ENCODE assay signal across 8 mouse cellular contexts in genomic region chr7:16761005-16761481, GRCm38 (mm10). TPM values are rescaled to one million over a fixed set of nuclear protein-coding genes. Genes with fewer than 3 reads are reported as not detected.
DNase-seq lines count a peak whose midpoint lies in the region; ATAC-seq lines count a peak whose summit lies in the region.

No protein-coding gene starts in this region.

- WGBS in embryonic facial prominence, embryonic 12.5 days = 40% methylated on average over 10 of the region's 10 CpGs
- WGBS in kidney, embryonic 15.5 days = 36% methylated on average over 10 of the region's 10 CpGs
- WGBS in midbrain, embryonic 14.5 days = 53% methylated on average over 10 of the region's 10 CpGs

- H3K9ac ChIP-seq in embryonic facial prominence, embryonic 12.5 days = no peak overlapping the region
- no peak overlapping the region for H3K9ac ChIP-seq in kidney, embryonic 15.5 days
- no peak overlapping the region for H3K9ac ChIP-seq in midbrain, embryonic 14.5 days (replicated peaks; ENCODE audit: low read length)

- no peak overlapping the region for H3K4me2 ChIP-seq in embryonic facial prominence, embryonic 12.5 days (replicated peaks)
- peak overlapping the region; percentile 16; the same call in 1 of the 2 replicates for H3K4me2 ChIP-seq in kidney, embryonic 15.5 days
- H3K4me2 ChIP-seq in midbrain, embryonic 14.5 days (ENCODE audit: low read length) = no peak overlapping the region

- H3K36me3 ChIP-seq in embryonic facial prominence, embryonic 12.5 days = no peaks in the 10 kb centered on the region
- H3K36me3 ChIP-seq in kidney, embryonic 15.5 days = no peaks in the 10 kb centered on the region
- no peaks in the 10 kb centered on the region for H3K36me3 ChIP-seq in midbrain, embryonic 14.5 days (ENCODE audit: control insufficient read depth, insufficient read depth, low read length)

- H3K4me1 ChIP-seq in embryonic facial prominence, embryonic 12.5 days = peaks cover 16% of the 10 kb centered on the region
- peaks cover 23% of the 10 kb centered on the region for H3K4me1 ChIP-seq in kidney, embryonic 15.5 days
- no peaks in the 10 kb centered on the region for H3K4me1 ChIP-seq in midbrain, embryonic 14.5 days (ENCODE audit: control insufficient read depth, insufficient read depth, low read length)

- H3K9me3 ChIP-seq in embryonic facial prominence, embryonic 12.5 days = no peaks in the 10 kb centered on the region
- no peaks in the 10 kb centered on the region for H3K9me3 ChIP-seq in kidney, embryonic 15.5 days (replicated peaks)
- no peaks in the 10 kb centered on the region for H3K9me3 ChIP-seq in midbrain, embryonic 14.5 days (ENCODE audit: control insufficient read depth, low read length)

- H3K4me3 ChIP-seq in embryonic facial prominence, embryonic 12.5 days = no peak overlapping the region
- H3K4me3 ChIP-seq in kidney, embryonic 15.5 days (replicated peaks) = no peak overlapping the region
- no peak overlapping the region for H3K4me3 ChIP-seq in midbrain, embryonic 14.5 days (replicated peaks; ENCODE audit: low read depth, low read length)

- peak overlapping the region; percentile 54; the same call in 1 of the 2 replicates for H3K27ac ChIP-seq in embryonic facial prominence, embryonic 12.5 days
- H3K27ac ChIP-seq in kidney, embryonic 15.5 days = peak overlapping the region; percentile 82
- H3K27ac ChIP-seq in midbrain, embryonic 14.5 days (replicated peaks; ENCODE audit: low read depth, low read length) = no peak overlapping the region

- H3K27me3 ChIP-seq in embryonic facial prominence, embryonic 12.5 days = no peaks in the 10 kb centered on the region
- no peaks in the 10 kb centered on the region for H3K27me3 ChIP-seq in kidney, embryonic 15.5 days
- H3K27me3 ChIP-seq in midbrain, embryonic 14.5 days (ENCODE audit: control insufficient read depth, insufficient read depth, low read length) = no peaks in the 10 kb centered on the region

- peak; percentile 99 for DNase-seq in heart, adult 11 months
- DNase-seq in layer of hippocampus, postnatal 10 days (ENCODE audit: low spot score in 2 of 2) = no peak
- DNase-seq in midbrain, embryonic 14.5 days = no peak
- DNase-seq in cerebellum, adult 11 months = no peak

- no peak for ATAC-seq in embryonic facial prominence, embryonic 12.5 days (ENCODE audit: insufficient number of reproducible peaks, insufficient read depth, low FRiP score, low TSS enrichment)
- ATAC-seq in kidney, embryonic 15.5 days (replicated peaks; ENCODE audit: low FRiP score) = 0 out of 2 replicates have a peak, but pooled peaks have one; percentile 57
- ATAC-seq in megakaryocyte-erythroid progenitor cell, adult 5-6 weeks (replicated peaks; ENCODE audit: low FRiP score, low TSS enrichment, poor library complexity, severe bottlenecking) = 0 out of 2 replicates have a peak, but pooled peaks have one; percentile 26
- no peak for ATAC-seq in megakaryocyte, adult 5-6 weeks (ENCODE audit: poor library complexity, severe bottlenecking)
- no peak for ATAC-seq in midbrain, embryonic 14.5 days (ENCODE audit: low FRiP score, low TSS enrichment)

RNA-seq across cellular contexts. Expression of gene Slc1a5, which starts 20.1 kb away (rescaled TPM):
- 33.3 and 34.0 TPM in 2 replicates for polyA plus RNA-seq in embryonic facial prominence, embryonic 12.5 days (2016; fragmentation: Nextera tagmentation; extraction: Ambion mirVana)
- polyA plus RNA-seq in kidney, embryonic 15.5 days (2015; fragmentation: Nextera tagmentation; extraction: Ambion mirVana) = 46.9 and 48.6 TPM in 2 replicates
- total RNA-seq in megakaryocyte-erythroid progenitor cell, adult 5-6 weeks (2014; fragmentation: Nextera tagmentation) = 102 and 107 TPM in 2 replicates
- 31.8 and 36.1 TPM in 2 replicates for total RNA-seq in megakaryocyte-erythroid progenitor cell, adult 5-6 weeks (2017)
- total RNA-seq in layer of hippocampus, postnatal 10 days (2021) = 1 to 10 TPM; 4.0 to 4.6 TPM
- 48.1 and 55.7 TPM in 2 replicates for total RNA-seq in megakaryocyte, adult 5-6 weeks (2015)
- total RNA-seq in megakaryocyte, adult 5-6 weeks (2017) = 27.8 and 28.4 TPM in 2 replicates
- polyA plus RNA-seq in midbrain, embryonic 14.5 days (2014; fragmentation: Nextera tagmentation; extraction: Ambion mirVana) = 5.9 and 10.8 TPM in 2 replicates

RNA-seq across cellular contexts. Expression of gene Ap2s1, which starts 22.8 kb away (rescaled TPM):
- polyA plus RNA-seq in embryonic facial prominence, embryonic 12.5 days (2016; fragmentation: Nextera tagmentation; extraction: Ambion mirVana) = 261 and 274 TPM in 2 replicates
- 255 and 262 TPM in 2 replicates for polyA plus RNA-seq in kidney, embryonic 15.5 days (2015; fragmentation: Nextera tagmentation; extraction: Ambion mirVana)
- total RNA-seq in megakaryocyte-erythroid progenitor cell, adult 5-6 weeks (2014; fragmentation: Nextera tagmentation) = 138 and 161 TPM in 2 replicates
- 55.7 and 62.9 TPM in 2 replicates for total RNA-seq in megakaryocyte-erythroid progenitor cell, adult 5-6 weeks (2017)
- 100 to 1,000 TPM; 348 to 366 TPM for total RNA-seq in layer of hippocampus, postnatal 10 days (2021)
- total RNA-seq in megakaryocyte, adult 5-6 weeks (2015) = 205 and 210 TPM in 2 replicates
- 81.5 and 95.7 TPM in 2 replicates for total RNA-seq in megakaryocyte, adult 5-6 weeks (2017)
- 431 and 530 TPM in 2 replicates for polyA plus RNA-seq in midbrain, embryonic 14.5 days (2014; fragmentation: Nextera tagmentation; extraction: Ambion mirVana)

RNA-seq across cellular contexts. Expression of gene Ceacam9, which starts 39.3 kb away (rescaled TPM):
- not detected in 2 replicates for polyA plus RNA-seq in embryonic facial prominence, embryonic 12.5 days (2016; fragmentation: Nextera tagmentation; extraction: Ambion mirVana)
- not detected in 2 replicates for polyA plus RNA-seq in kidney, embryonic 15.5 days (2015; fragmentation: Nextera tagmentation; extraction: Ambion mirVana)
- not detected in 2 replicates for total RNA-seq in megakaryocyte-erythroid progenitor cell, adult 5-6 weeks (2014; fragmentation: Nextera tagmentation)
- total RNA-seq in megakaryocyte-erythroid progenitor cell, adult 5-6 weeks (2017) = not detected in 2 replicates
- total RNA-seq in layer of hippocampus, postnatal 10 days (2021) = not detected
- not detected in 2 replicates for total RNA-seq in megakaryocyte, adult 5-6 weeks (2015)
- total RNA-seq in megakaryocyte, adult 5-6 weeks (2017) = not detected in 2 replicates
- polyA plus RNA-seq in midbrain, embryonic 14.5 days (2014; fragmentation: Nextera tagmentation; extraction: Ambion mirVana) = 0.20 TPM in 1 of 2 replicates, not detected in the other

RNA-seq across cellular contexts. Expression of gene Strn4, which starts 54.6 kb away (rescaled TPM):
- 149 and 152 TPM in 2 replicates for polyA plus RNA-seq in embryonic facial prominence, embryonic 12.5 days (2016; fragmentation: Nextera tagmentation; extraction: Ambion mirVana)
- 91.5 and 99.8 TPM in 2 replicates for polyA plus RNA-seq in kidney, embryonic 15.5 days (2015; fragmentation: Nextera tagmentation; extraction: Ambion mirVana)
- 62.0 and 66.6 TPM in 2 replicates for total RNA-seq in megakaryocyte-erythroid progenitor cell, adult 5-6 weeks (2014; fragmentation: Nextera tagmentation)
- 63.9 and 71.1 TPM in 2 replicates for total RNA-seq in megakaryocyte-erythroid progenitor cell, adult 5-6 weeks (2017)
- total RNA-seq in layer of hippocampus, postnatal 10 days (2021) = 100 to 1,000 TPM; 260 to 286 TPM
- 25.7 and 27.6 TPM in 2 replicates for total RNA-seq in megakaryocyte, adult 5-6 weeks (2015)
- 45.9 and 50.0 TPM in 2 replicates for total RNA-seq in megakaryocyte, adult 5-6 weeks (2017)
- 213 and 219 TPM in 2 replicates for polyA plus RNA-seq in midbrain, embryonic 14.5 days (2014; fragmentation: Nextera tagmentation; extraction: Ambion mirVana)

RNA-seq across cellular contexts. Expression of gene Fkrp, which starts 55.5 kb away (rescaled TPM):
- 31.4 and 33.6 TPM in 2 replicates for polyA plus RNA-seq in embryonic facial prominence, embryonic 12.5 days (2016; fragmentation: Nextera tagmentation; extraction: Ambion mirVana)
- 32.0 and 34.1 TPM in 2 replicates for polyA plus RNA-seq in kidney, embryonic 15.5 days (2015; fragmentation: Nextera tagmentation; extraction: Ambion mirVana)
- 14.4 and 21.5 TPM in 2 replicates for total RNA-seq in megakaryocyte-erythroid progenitor cell, adult 5-6 weeks (2014; fragmentation: Nextera tagmentation)
- 8.9 and 15.8 TPM in 2 replicates for total RNA-seq in megakaryocyte-erythroid progenitor cell, adult 5-6 weeks (2017)
- 10 to 100 TPM; 42.2 to 45.0 TPM for total RNA-seq in layer of hippocampus, postnatal 10 days (2021)
- 8.1 and 12.4 TPM in 2 replicates for total RNA-seq in megakaryocyte, adult 5-6 weeks (2015)
- total RNA-seq in megakaryocyte, adult 5-6 weeks (2017) = 8.1 and 10.6 TPM in 2 replicates
- 38.5 and 48.7 TPM in 2 replicates for polyA plus RNA-seq in midbrain, embryonic 14.5 days (2014; fragmentation: Nextera tagmentation; extraction: Ambion mirVana)

Comparison
In these comparisons a context has a peak if more than half of its experiments do, and no peak if none do; other contexts are left out.
1. ATAC-seq: peak in kidney, embryonic 15.5 days (single experiment) and megakaryocyte-erythroid progenitor cell, adult 5-6 weeks (single experiment); none in embryonic facial prominence, embryonic 12.5 days (single experiment), megakaryocyte, adult 5-6 weeks (single experiment) and midbrain, embryonic 14.5 days (single experiment).
2. RNA of gene Slc1a5, which starts 20.1 kb away (total RNA-seq): 31.8 to 107 TPM in megakaryocyte-erythroid progenitor cell, adult 5-6 weeks and 27.8 to 55.7 TPM in megakaryocyte, adult 5-6 weeks; 4.0 to 4.6 TPM in layer of hippocampus, postnatal 10 days; every median in the first group is over 4 times any median in the second.